Mouse (Mus musculus): ENCODE results near the gene M6pr. TPM values are rescaled to one million over a fixed set of nuclear protein-coding genes. Genes with fewer than 3 reads are reported as not detected.

The M6pr gene
- total RNA-seq (2014; rRNA removed) = 51.9 and 52.9 TPM in 2 replicates
- polyA plus RNA-seq (2015; fragmentation: Nextera tagmentation; extraction: Ambion mirVana) = 42.6 and 44.0 TPM in 2 replicates

- peak; percentile 93 for TF ChIP-seq CTCF (IDR thresholded peaks at IDR 0.05; ENCODE audit: low read depth)
- Histone ChIP-seq H3K27me3 (ENCODE audit: insufficient read depth, low read length) (no peaks in the 10 kb centered on the region), H3K4me2 (ENCODE audit: low read depth) (peak within 1 kb of the TSS; percentile 84), H3K4me3 (ENCODE audit: low read depth, low read length) (peak within 1 kb of the TSS; percentile 79), H3K36me3 (ENCODE audit: insufficient read depth) (peaks cover 13% of the 10 kb centered on the region), H3K9ac (peak within 1 kb of the TSS; percentile 79), H3K27ac (ENCODE audit: low read depth, low read length) (peak within 1 kb of the TSS; percentile 66), H3K4me1 (ENCODE audit: insufficient read depth) (peaks cover 11% of the 10 kb centered on the region), H3K9me3 (ENCODE audit: low read length) (no peaks in the 10 kb centered on the region)
- peak; percentile 98 for ATAC-seq
- peak; percentile 99 for DNase-seq
- WGBS = under 1% methylated on average over 49 of the region's 49 CpGs
Observed at GRCm38 (mm10) chr6:122308505-122309393, at the start of gene M6pr. Gene M6pr, plus strand, starts transcription at chr6:122308720.

GRCm38 (mm10) chr6:122262543-122262942 lies 46.0 kb upstream of the M6pr start:
- no peaks in the 10 kb centered on the region for H3K27me3 ChIP-seq (ENCODE audit: insufficient read depth, low read length)

GRCm38 (mm10) chr6:122268561-122268960 lies 40.0 kb upstream of the M6pr start:
- Histone ChIP-seq H3K27me3 (ENCODE audit: insufficient read depth, low read length) (no peaks in the 10 kb centered on the region), H3K4me1 (ENCODE audit: insufficient read depth) (0 out of 2 replicates have a peak, but pooled peaks cover 3% of the 10 kb centered on the region), H3K9ac (no peak overlapping the region), H3K9me3 (ENCODE audit: low read length) (no peaks in the 10 kb centered on the region), H3K27ac (ENCODE audit: low read depth, low read length) (0 out of 2 replicates have a peak overlapping the region, but pooled peaks have one; percentile 4), H3K4me2 (ENCODE audit: low read depth) (no peak overlapping the region), H3K36me3 (ENCODE audit: insufficient read depth) (no peaks in the 10 kb centered on the region), H3K4me3 (ENCODE audit: low read depth, low read length) (no peak overlapping the region)
- peak; percentile 84 for DNase-seq
- 23% methylated on average over 3 of the region's 3 CpGs for WGBS
- peak; percentile 89 for ATAC-seq
- no peak for TF ChIP-seq CTCF (IDR thresholded peaks at IDR 0.05; ENCODE audit: low read depth)

More at GRCm38 (mm10) chr6:122262543-122262942, 46.0 kb upstream of the M6pr start:
- DNase-seq (no peak), ATAC-seq (no peak)
- H3K4me3 ChIP-seq (ENCODE audit: low read depth, low read length) = no peak overlapping the region
- no peak overlapping the region for H3K27ac ChIP-seq (ENCODE audit: low read depth, low read length)
- no peak overlapping the region for H3K4me2 ChIP-seq (ENCODE audit: low read depth)
- H3K9ac ChIP-seq = no peak overlapping the region
- no peak for TF ChIP-seq CTCF (IDR thresholded peaks at IDR 0.05; ENCODE audit: low read depth)
- no peaks in the 10 kb centered on the region for H3K4me1 ChIP-seq (ENCODE audit: insufficient read depth)
- H3K36me3 ChIP-seq (ENCODE audit: insufficient read depth) = no peaks in the 10 kb centered on the region
- 90% methylated on average over 8 of the region's 8 CpGs for WGBS
- H3K9me3 ChIP-seq (ENCODE audit: low read length) = no peaks in the 10 kb centered on the region

- Histone ChIP-seq H3K27ac (ENCODE audit: low read depth, low read length) (0 out of 2 replicates have a peak overlapping the region, but pooled peaks have one; percentile 4), H3K27me3 (ENCODE audit: insufficient read depth, low read length) (no peaks in the 10 kb centered on the region), H3K9ac (no peak overlapping the region), H3K4me3 (ENCODE audit: low read depth, low read length) (no peak overlapping the region), H3K4me2 (ENCODE audit: low read depth) (no peak overlapping the region), H3K9me3 (ENCODE audit: low read length) (no peaks in the 10 kb centered on the region), H3K4me1 (ENCODE audit: insufficient read depth) (0 out of 2 replicates have a peak, but pooled peaks cover 3% of the 10 kb centered on the region), H3K36me3 (ENCODE audit: insufficient read depth) (no peaks in the 10 kb centered on the region)
- peak; percentile 67 for ATAC-seq
- WGBS = 69% methylated on average over 4 of the region's 4 CpGs
- no peak for DNase-seq
- TF ChIP-seq CTCF (IDR thresholded peaks at IDR 0.05; ENCODE audit: low read depth) = no peak
Observed at GRCm38 (mm10) chr6:122269170-122269569, 39.4 kb upstream of the M6pr start.

- TF ChIP-seq CTCF (IDR thresholded peaks at IDR 0.05; ENCODE audit: low read depth) = no peak
- no peak for ATAC-seq
- 73% methylated on average over 11 of the region's 11 CpGs for WGBS
Observed at GRCm38 (mm10) chr6:122270152-122270551, 38.4 kb upstream of the M6pr start.

GRCm38 (mm10) chr6:122274546-122274945 lies 34.0 kb upstream of the M6pr start:
- no peak for DNase-seq
- no peaks in the 10 kb centered on the region for H3K36me3 ChIP-seq (ENCODE audit: insufficient read depth)
- ATAC-seq = no peak
- H3K9me3 ChIP-seq (ENCODE audit: low read length) = no peaks in the 10 kb centered on the region
- 73% methylated on average over 5 of the region's 5 CpGs for WGBS
- H3K4me2 ChIP-seq (ENCODE audit: low read depth) = no peak overlapping the region
- no peak overlapping the region for H3K27ac ChIP-seq (ENCODE audit: low read depth, low read length)
- H3K9ac ChIP-seq = no peak overlapping the region
- H3K4me1 ChIP-seq (ENCODE audit: insufficient read depth) = no peaks in the 10 kb centered on the region
- no peak overlapping the region for H3K4me3 ChIP-seq (ENCODE audit: low read depth, low read length)
- no peaks in the 10 kb centered on the region for H3K27me3 ChIP-seq (ENCODE audit: insufficient read depth, low read length)
- TF ChIP-seq CTCF (IDR thresholded peaks at IDR 0.05; ENCODE audit: low read depth) = no peak

More at GRCm38 (mm10) chr6:122270152-122270551, 38.4 kb upstream of the M6pr start:
- H3K9ac ChIP-seq = no peak overlapping the region
- no peak for DNase-seq
- H3K27me3 ChIP-seq (ENCODE audit: insufficient read depth, low read length) = no peaks in the 10 kb centered on the region
- 0 out of 2 replicates have a peak, but pooled peaks cover 3% of the 10 kb centered on the region for H3K4me1 ChIP-seq (ENCODE audit: insufficient read depth)
- no peak overlapping the region for H3K4me2 ChIP-seq (ENCODE audit: low read depth)
- no peaks in the 10 kb centered on the region for H3K9me3 ChIP-seq (ENCODE audit: low read length)
- no peak overlapping the region for H3K27ac ChIP-seq (ENCODE audit: low read depth, low read length)
- H3K36me3 ChIP-seq (ENCODE audit: insufficient read depth) = no peaks in the 10 kb centered on the region
- H3K4me3 ChIP-seq (ENCODE audit: low read depth, low read length) = no peak overlapping the region

- DNase-seq (no peak), ATAC-seq (no peak)
- H3K27me3 ChIP-seq (ENCODE audit: insufficient read depth, low read length) = no peaks in the 10 kb centered on the region
- H3K4me1 ChIP-seq (ENCODE audit: insufficient read depth) = no peaks in the 10 kb centered on the region
- no peak overlapping the region for H3K4me3 ChIP-seq (ENCODE audit: low read depth, low read length)
- TF ChIP-seq CTCF (IDR thresholded peaks at IDR 0.05; ENCODE audit: low read depth) = no peak
- no peak overlapping the region for H3K27ac ChIP-seq (ENCODE audit: low read depth, low read length)
- no peaks in the 10 kb centered on the region for H3K36me3 ChIP-seq (ENCODE audit: insufficient read depth)
- WGBS = 93% methylated on average over 7 of the region's 7 CpGs
- H3K9ac ChIP-seq = no peak overlapping the region
- no peaks in the 10 kb centered on the region for H3K9me3 ChIP-seq (ENCODE audit: low read length)
- H3K4me2 ChIP-seq (ENCODE audit: low read depth) = no peak overlapping the region
Observed at GRCm38 (mm10) chr6:122276565-122276964, 32.0 kb upstream of the M6pr start.
